Mouse (Mus musculus) lung, adult 2 months (tissue): Measurements from ENCODE around the gene Smarcc1.

Experiments
- CTCF ChIP-seq: fragments of 200-500 bp; IDR thresholded peaks from 2 replicates; pipeline ENCODE4 v1.5.1; 2011; ENCODE audit warnings: mild to moderate bottlenecking, low read length, control low read depth; ENCODE audit not compliant: insufficient read depth
- POLR2A ChIP-seq: fragments of 200-500 bp; IDR thresholded peaks from 2 replicates; pipeline ENCODE4 v1.6.1; 2011; ENCODE audit warnings: low read depth, mild to moderate bottlenecking, control low read depth, low read length, borderline replicate concordance; ENCODE audit errors: extremely low read depth

GRCm38 (mm10) chr9:110228671-110229070, 111.2 kb downstream of the Smarcc1 start:
- TF ChIP-seq POLR2A (no peak), CTCF (no peak)
